Mouse (Mus musculus) embryonic facial prominence, embryonic 12.5 days (tissue): ENCODE measurements around the gene Sf1. TPM values are rescaled to one million over a fixed set of nuclear protein-coding genes. Genes with fewer than 3 reads are reported as not detected.

Experiments used
- ATAC-seq: fragments of 200-750 bp; cut with Nextera tagmentation; 2 replicates; pipeline ENCODE4 v1.8.0; 2017; ENCODE audit not compliant: insufficient number of reproducible peaks, insufficient read depth, low FRiP score, low TSS enrichment
- H3K27ac ChIP-seq: fragments of 300-500 bp; sonication (generic); 2 replicates; pipeline ENCODE4 v1.5.1; 2016; ENCODE audit warnings: mild to moderate bottlenecking
- H3K27me3 ChIP-seq: fragments of 300-500 bp; sonication (generic); 2 replicates; pipeline ENCODE4 v1.6.1; 2016; ENCODE audit warnings: mild to moderate bottlenecking, moderate library complexity
- H3K36me3 ChIP-seq: fragments of 300-500 bp; sonication (generic); 2 replicates; pipeline ENCODE4 v1.6.1; 2016; ENCODE audit warnings: mild to moderate bottlenecking
- H3K4me1 ChIP-seq: fragments of 300-500 bp; sonication (generic); 2 replicates; pipeline ENCODE4 v1.6.1; 2016
- H3K4me2 ChIP-seq: fragments of 300-500 bp; sonication (generic); replicated peaks from 2 replicates; pipeline ENCODE4 v1.6.1; 2016; ENCODE audit warnings: mild to moderate bottlenecking, moderate library complexity
- H3K4me3 ChIP-seq: fragments of 300-500 bp; sonication (generic); 2 replicates; pipeline ENCODE4 v1.5.1; 2016; ENCODE audit warnings: mild to moderate bottlenecking
- H3K9ac ChIP-seq: fragments of 300-500 bp; sonication (generic); 2 replicates; pipeline ENCODE4 v1.6.1; 2016; ENCODE audit warnings: mild to moderate bottlenecking, moderate library complexity
- H3K9me3 ChIP-seq: fragments of 300-500 bp; sonication (generic); 2 replicates; pipeline ENCODE4 v1.6.1; 2016; ENCODE audit warnings: mild to moderate bottlenecking, moderate library complexity
- WGBS: fragments of 180-500 bp; shearing (Covaris S2); methylation state at CpG from one replicate; pipeline ENCODE4 v1.1.7; 2016; 5-methylcytosine and 5-hydroxymethylcytosine counted together
- polyA plus RNA-seq: library from polyadenylated mRNA; unstranded; fragments of >200 nt; fragmentation: Nextera tagmentation; extraction: Ambion mirVana; gene quantifications from 2 replicates; pipeline ENCODE4 v1.2.1, GENCODE M21; 2016

The Sf1 gene
- polyA plus RNA-seq, 1 experiment from 2014 or later: 159 TPM

DNA sequence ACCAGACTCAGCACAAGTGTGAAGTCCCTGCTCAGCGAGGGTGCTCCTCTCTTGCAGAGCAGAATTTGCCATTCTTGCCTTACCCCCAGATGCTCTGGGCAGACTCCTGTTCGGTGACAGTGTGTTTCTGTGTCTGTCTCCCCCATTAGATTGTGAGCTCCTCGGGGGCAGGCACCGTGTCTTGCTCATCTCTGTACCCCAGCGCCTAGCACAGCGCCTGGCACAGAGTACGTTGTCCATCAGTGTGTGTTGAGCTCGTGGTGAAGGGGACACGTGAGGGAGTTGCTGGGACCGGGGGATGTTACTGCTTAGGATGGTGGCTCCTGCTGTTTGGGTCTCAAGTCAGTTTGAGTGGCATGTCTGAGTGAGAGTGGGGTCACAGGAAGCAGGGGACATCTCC lies 40.4 kb downstream of the Sf1 start:
- H3K4me3 ChIP-seq: no peak overlapping the region
- H3K4me2 ChIP-seq: no peak overlapping the region
- H3K27ac ChIP-seq: no peak overlapping the region
- no peaks in the 10 kb centered on the region for H3K36me3 ChIP-seq
- H3K4me1 ChIP-seq: peaks cover 28% of the 10 kb centered on the region
- WGBS: 83% methylated on average over 10 of the region's 10 CpGs
- peaks cover 45% of the 10 kb centered on the region for H3K27me3 ChIP-seq
- H3K9me3 ChIP-seq: no peaks in the 10 kb centered on the region
- H3K9ac ChIP-seq: no peak overlapping the region
- no peak for ATAC-seq

DNA sequence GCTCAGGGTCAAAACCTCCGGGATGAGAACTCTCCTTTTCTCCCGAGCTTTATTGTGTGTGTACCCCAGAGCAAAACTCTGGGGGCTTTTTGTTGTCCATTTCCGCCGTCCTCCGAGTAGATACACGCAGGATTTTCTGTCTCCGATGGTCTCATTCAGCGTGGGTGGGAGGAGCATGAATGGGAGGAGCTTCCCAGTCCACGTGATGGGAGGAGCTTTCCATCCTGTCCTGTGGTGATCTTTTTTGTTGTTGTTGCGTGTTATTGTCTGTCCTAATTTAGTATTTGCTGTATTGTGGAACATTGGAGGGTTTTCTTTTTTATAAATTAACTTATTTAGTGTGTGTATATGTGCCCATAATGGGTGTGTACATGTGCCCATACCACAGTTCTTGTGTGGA lies 41.9 kb downstream of the Sf1 start:
- Histone ChIP-seq H3K27me3 (peaks cover 33% of the 10 kb centered on the region), H3K9ac (no peak overlapping the region), H3K27ac (no peak overlapping the region), H3K36me3 (no peaks in the 10 kb centered on the region), H3K4me1 (peaks cover 17% of the 10 kb centered on the region), H3K4me2 (no peak overlapping the region), H3K4me3 (no peak overlapping the region), H3K9me3 (no peaks in the 10 kb centered on the region)
- ATAC-seq: no peak
- WGBS: 73% methylated on average over 10 of the region's 10 CpGs

DNA sequence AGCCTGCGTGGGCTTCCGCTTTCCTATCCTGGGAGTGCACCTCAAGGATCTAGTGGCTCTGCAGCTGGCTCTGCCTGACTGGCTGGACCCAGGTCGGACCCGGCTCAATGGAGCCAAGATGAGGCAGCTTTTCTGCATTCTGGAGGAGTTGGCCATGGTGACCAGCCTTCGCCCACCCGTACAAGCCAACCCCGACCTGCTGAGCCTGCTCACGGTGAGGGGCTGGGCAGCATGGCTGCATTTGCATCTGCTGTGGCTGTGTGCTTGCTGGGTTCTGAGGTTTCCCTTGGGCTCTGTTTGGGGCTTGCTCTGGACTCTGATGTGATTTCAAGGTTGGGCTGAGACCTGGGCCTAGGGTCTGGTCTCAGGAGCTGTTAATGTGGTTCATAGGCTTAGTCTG lies 43.6 kb downstream of the Sf1 start:
- Histone ChIP-seq H3K27me3 (peaks cover 16% of the 10 kb centered on the region), H3K27ac (no peak overlapping the region), H3K4me3 (no peak overlapping the region), H3K9ac (no peak overlapping the region), H3K9me3 (no peaks in the 10 kb centered on the region), H3K4me2 (no peak overlapping the region), H3K36me3 (no peaks in the 10 kb centered on the region), H3K4me1 (peaks cover 2% of the 10 kb centered on the region; the same call in 1 of the 2 replicates)
- 87% methylated on average over 8 of the region's 8 CpGs for WGBS
- ATAC-seq: no peak

DNA sequence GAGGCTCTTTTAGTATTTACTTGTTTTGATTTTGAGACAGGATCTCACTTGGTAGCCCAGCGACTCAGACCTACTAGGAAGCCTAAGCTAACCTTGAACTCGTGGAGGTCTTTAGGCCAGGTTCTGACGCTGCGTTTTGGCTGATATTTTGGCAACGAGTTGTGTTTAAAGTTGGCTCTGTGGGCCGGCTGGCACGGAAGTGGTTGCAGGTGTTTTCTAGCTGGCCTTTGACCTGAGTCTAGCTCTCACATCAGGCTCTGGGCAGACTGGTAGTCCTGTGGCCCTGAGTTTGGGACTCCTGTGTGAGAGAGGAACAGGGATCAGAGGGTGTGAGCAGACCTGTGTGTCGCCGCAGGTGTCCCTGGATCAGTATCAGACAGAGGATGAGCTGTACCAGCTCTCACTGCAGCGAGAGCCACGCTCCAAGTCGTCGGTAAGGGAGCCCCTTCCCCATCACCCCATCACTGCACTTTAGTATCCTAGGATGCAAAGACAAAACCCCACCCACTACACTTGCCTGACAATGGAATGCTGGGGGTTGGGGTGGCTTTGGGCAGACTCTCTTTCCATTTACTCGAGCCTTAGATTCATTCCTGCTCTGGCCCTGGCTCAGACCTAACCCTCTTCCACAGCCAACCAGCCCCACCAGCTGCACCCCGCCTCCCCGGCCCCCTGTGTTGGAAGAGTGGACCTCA lies 44.5 kb downstream of the Sf1 start:
- Histone ChIP-seq H3K27me3 (peaks cover 8% of the 10 kb centered on the region), H3K4me3 (no peak overlapping the region), H3K36me3 (no peaks in the 10 kb centered on the region), H3K4me1 (no peaks in the 10 kb centered on the region), H3K9me3 (no peaks in the 10 kb centered on the region), H3K27ac (no peak overlapping the region), H3K9ac (no peak overlapping the region), H3K4me2 (no peak overlapping the region)
- no peak for ATAC-seq
- 41% methylated on average over 16 of the region's 16 CpGs for WGBS

DNA sequence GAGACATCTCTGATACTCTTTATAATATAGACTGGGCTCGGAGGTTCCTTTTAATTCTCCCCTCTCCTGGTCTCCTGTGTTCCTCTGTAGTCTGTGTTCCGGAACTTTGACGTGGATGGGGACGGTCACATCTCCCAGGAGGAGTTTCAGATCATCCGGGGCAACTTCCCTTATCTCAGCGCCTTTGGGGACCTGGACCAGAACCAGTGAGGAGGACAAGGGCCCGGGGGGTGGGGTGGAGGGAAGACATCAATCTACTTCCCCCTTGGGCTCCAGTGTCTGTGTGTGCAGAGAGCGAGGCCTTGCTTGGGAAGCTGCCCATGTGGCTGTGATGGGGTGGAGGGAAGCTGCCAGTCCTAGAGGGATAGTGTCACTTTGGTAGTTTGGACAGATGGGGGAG lies 45.3 kb downstream of the Sf1 start:
- Histone ChIP-seq H3K4me3 (no peak overlapping the region), H3K27ac (no peak overlapping the region), H3K9me3 (no peaks in the 10 kb centered on the region), H3K9ac (no peak overlapping the region), H3K36me3 (no peaks in the 10 kb centered on the region), H3K4me2 (no peak overlapping the region), H3K4me1 (no peaks in the 10 kb centered on the region), H3K27me3 (peaks cover 7% of the 10 kb centered on the region; the same call in 1 of the 2 replicates)
- ATAC-seq: no peak
- WGBS: 79% methylated on average over 8 of the region's 8 CpGs

DNA sequence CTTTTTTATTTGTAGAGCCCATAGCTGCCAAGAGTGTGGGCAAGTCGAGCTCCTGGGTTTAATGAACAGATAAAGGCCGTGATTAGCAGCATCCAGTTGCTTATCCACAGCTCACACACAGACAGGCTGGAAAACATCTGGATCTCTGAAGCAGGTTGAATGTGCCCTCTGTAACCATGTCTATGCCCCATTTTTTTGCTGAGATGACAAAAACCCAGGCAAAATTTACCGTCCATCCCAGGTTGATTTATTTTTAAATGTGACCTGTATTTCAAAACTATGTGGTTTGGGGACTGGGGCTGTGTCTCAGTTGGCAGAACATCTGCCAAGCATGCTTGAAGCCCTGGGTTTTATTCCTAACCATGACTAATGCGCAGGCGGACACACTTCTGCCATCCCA lies 45.7 kb downstream of the Sf1 start:
- H3K27me3 ChIP-seq: peaks cover 9% of the 10 kb centered on the region; the same call in 1 of the 2 replicates
- WGBS: 72% methylated on average over 5 of the region's 5 CpGs
- H3K27ac ChIP-seq: no peak overlapping the region
- ATAC-seq: no peak
- no peaks in the 10 kb centered on the region for H3K4me1 ChIP-seq
- H3K4me3 ChIP-seq: no peak overlapping the region
- H3K9ac ChIP-seq: no peak overlapping the region
- H3K36me3 ChIP-seq: no peaks in the 10 kb centered on the region
- no peak overlapping the region for H3K4me2 ChIP-seq
- H3K9me3 ChIP-seq: no peaks in the 10 kb centered on the region

DNA sequence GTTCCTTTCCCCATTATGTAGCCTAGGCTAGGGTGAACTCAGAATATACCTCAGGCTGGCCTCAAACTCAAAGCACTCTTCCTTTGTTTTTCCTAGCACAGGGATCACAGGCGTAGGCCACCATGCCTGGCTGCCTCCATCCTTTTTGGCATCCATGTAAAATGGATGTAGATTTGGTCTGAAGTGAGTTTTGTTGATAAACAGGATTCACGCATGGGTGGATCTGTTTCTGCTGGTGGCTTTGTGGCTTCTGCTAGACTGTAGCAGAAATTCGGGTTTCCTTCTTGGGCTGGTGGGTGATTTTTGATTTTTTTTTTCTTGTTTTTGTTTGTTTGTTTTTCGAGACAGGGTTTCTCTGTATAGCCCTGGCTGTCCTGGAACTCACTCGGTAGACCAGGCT lies 46.4 kb downstream of the Sf1 start:
- H3K27ac ChIP-seq: no peak overlapping the region
- peaks cover 9% of the 10 kb centered on the region; the same call in 1 of the 2 replicates for H3K27me3 ChIP-seq
- H3K4me2 ChIP-seq: no peak overlapping the region
- WGBS: 83% methylated on average over 5 of the region's 5 CpGs
- no peak overlapping the region for H3K4me3 ChIP-seq
- H3K9me3 ChIP-seq: no peaks in the 10 kb centered on the region
- no peak overlapping the region for H3K9ac ChIP-seq
- no peak for ATAC-seq
- H3K4me1 ChIP-seq: no peaks in the 10 kb centered on the region
- no peaks in the 10 kb centered on the region for H3K36me3 ChIP-seq

DNA sequence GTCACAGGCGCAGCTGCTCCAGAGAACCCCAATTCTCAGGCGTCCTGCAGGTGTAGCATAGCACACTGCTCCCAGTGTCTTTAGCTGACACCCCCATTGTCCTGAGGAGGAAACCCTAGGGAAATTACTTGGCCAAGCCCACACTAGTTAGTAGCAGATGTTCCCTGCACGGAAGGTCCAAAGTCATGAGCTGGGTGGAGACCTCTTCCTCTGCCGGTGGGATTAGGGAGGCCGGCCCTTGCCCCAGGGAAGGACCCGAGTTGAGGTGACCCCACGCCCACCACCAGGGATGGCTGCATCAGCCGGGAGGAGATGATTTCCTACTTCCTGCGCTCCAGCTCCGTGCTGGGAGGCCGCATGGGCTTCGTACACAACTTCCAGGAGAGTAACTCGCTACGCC lies 49.3 kb downstream of the Sf1 start:
- no peak overlapping the region for H3K4me2 ChIP-seq
- no peaks in the 10 kb centered on the region for H3K36me3 ChIP-seq
- no peak overlapping the region for H3K4me3 ChIP-seq
- H3K9ac ChIP-seq: no peak overlapping the region
- ATAC-seq: no peak
- H3K27ac ChIP-seq: no peak overlapping the region
- no peaks in the 10 kb centered on the region for H3K9me3 ChIP-seq
- peaks cover 18% of the 10 kb centered on the region for H3K4me1 ChIP-seq
- 47% methylated on average over 14 of the region's 14 CpGs for WGBS
- peaks cover 18% of the 10 kb centered on the region for H3K27me3 ChIP-seq

DNA sequence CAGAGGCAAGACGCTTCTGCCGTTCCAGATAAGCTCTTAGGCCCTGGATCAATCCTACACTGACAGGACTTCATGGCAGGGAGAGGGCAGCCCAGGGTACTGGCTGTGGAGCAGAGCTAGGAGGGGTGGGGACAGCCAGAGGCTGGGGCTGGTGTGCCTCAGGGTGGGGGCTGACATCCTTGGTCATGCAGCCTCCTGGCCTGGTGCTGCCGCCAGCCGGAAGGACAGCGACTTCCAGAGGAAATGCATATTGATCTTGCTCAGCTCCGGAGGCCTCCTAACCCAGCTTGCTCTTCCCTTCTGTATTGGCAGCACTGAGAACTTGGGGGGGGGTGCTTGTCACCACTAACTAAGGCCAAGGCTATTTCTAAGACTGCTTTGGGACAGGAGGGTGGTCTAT lies 52.0 kb downstream of the Sf1 start:
- H3K36me3 ChIP-seq: no peaks in the 10 kb centered on the region
- 38% methylated on average over 6 of the region's 6 CpGs for WGBS
- no peak overlapping the region for H3K4me2 ChIP-seq
- H3K27ac ChIP-seq: no peak overlapping the region
- H3K9ac ChIP-seq: no peak overlapping the region
- H3K27me3 ChIP-seq: peaks cover 42% of the 10 kb centered on the region
- peaks cover 26% of the 10 kb centered on the region for H3K4me1 ChIP-seq
- H3K4me3 ChIP-seq: no peak overlapping the region
- H3K9me3 ChIP-seq: no peaks in the 10 kb centered on the region
- ATAC-seq: no peak

DNA sequence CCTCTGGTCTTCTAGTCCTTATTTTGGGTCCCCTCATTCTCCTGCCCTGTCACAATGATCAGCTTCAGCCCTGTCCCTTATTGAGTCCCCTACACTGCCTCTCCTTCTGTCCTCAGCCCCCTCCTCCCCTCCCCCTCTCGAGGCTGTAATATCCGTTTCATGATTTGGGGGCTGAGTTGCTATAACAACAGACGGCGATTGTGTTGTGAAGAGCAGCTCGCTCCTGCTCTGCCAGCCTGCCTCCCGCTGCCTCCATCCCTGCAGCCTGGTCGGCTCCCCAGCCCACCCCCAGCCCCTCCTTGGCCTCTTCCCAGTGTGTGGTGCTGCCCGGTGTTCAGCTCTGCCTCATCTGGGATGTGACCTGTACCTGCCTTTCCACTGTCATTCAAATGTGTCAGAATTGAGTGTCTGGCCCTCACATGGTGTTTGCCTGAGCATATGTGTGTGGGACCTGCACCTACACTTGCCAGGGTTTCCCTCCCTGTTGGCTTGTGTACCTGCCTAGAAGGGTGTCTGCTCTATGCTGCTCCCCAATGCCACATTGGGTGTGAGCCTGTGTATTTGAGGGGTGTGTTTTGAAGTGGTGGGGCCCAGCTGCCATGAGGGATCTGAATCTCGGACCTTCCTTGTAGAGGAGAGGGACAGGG lies 52.8 kb downstream of the Sf1 start:
- no peak for ATAC-seq
- H3K36me3 ChIP-seq: no peaks in the 10 kb centered on the region
- H3K4me3 ChIP-seq: no peak overlapping the region
- peaks cover 26% of the 10 kb centered on the region for H3K4me1 ChIP-seq
- 0 out of 2 replicates have a peak overlapping the region, but pooled peaks have one; percentile 2 for H3K4me2 ChIP-seq
- peaks cover 49% of the 10 kb centered on the region for H3K27me3 ChIP-seq
- H3K9ac ChIP-seq: 0 out of 2 replicates have a peak overlapping the region, but pooled peaks have one; percentile 8
- 7% methylated on average over 9 of the region's 9 CpGs for WGBS
- H3K9me3 ChIP-seq: no peaks in the 10 kb centered on the region
- H3K27ac ChIP-seq: no peak overlapping the region

DNA sequence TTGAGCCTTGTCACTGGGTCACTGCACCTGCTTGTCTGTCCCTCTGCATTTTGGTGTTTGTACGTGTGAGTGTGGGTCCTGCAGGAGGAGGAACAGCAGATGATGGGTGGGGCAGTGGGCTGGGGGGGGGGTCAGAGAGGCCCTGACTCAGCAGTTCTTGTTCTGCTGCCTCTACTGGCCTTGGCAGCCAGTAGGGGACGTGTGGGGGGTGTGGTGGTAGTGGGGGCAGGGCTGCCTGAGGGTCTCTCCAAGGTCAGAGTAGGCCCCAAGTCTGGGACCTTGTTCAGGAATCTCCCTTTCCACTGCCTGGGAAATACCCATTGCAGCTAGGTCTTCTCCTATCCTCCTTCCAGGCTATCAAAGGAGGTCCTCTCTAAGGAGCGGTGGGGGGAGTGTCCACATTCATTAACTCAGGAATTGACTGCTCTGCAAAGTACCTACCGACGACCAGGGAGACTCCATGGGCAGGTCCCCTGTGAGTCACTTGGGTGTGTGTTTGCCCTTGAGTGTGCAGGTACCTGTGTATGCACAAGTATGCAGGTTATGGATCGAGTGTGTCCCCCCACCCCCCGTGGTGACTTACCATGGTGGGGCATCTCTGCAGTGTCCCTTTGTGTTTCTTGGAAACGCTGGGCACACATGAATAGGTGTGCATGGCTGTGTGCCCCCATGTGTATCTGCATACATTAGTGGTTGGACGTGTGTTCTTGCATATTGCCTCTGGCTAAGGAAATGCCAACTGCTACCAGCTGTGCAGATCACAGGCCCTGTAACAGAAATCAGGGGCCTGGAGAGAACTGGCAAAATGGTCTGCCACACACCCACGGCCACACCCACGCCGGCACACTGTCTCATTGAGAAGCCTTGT lies 53.6 kb downstream of the Sf1 start:
- 60% methylated on average over 12 of the region's 12 CpGs for WGBS
- Histone ChIP-seq H3K4me2 (0 out of 2 replicates have a peak overlapping the region, but pooled peaks have one; percentile 2), H3K36me3 (no peaks in the 10 kb centered on the region), H3K27me3 (peaks cover 57% of the 10 kb centered on the region), H3K9me3 (no peaks in the 10 kb centered on the region), H3K9ac (0 out of 2 replicates have a peak overlapping the region, but pooled peaks have one; percentile 8), H3K4me3 (no peak overlapping the region), H3K27ac (no peak overlapping the region), H3K4me1 (peaks cover 26% of the 10 kb centered on the region)
- no peak for ATAC-seq
